Mouse (Mus musculus) stomach, embryonic 14.5 days (tissue): ENCODE measurements around the gene Slc48a1. TPM values are rescaled to one million over a fixed set of nuclear protein-coding genes. Genes with fewer than 3 reads are reported as not detected.

Source experiments
- ATAC-seq: fragments of 200-750 bp; cut with Nextera tagmentation; 2 replicates; pipeline ENCODE4 v1.8.0; 2017; ENCODE audit warnings: low read depth, moderate TSS enrichment; ENCODE audit not compliant: insufficient number of reproducible peaks, insufficient read depth, low FRiP score
- H3K27ac ChIP-seq: fragments of 300-500 bp; sonication (generic); 2 replicates; pipeline ENCODE4 v1.5.1; 2014; ENCODE audit warnings: mild to moderate bottlenecking, low read length, moderate library complexity, mixed read lengths
- H3K27me3 ChIP-seq: fragments of 300-500 bp; sonication (generic); 2 replicates; pipeline ENCODE4 v1.6.1; 2014; ENCODE audit warnings: low read length, control low read depth, mixed read lengths; ENCODE audit not compliant: control insufficient read depth, insufficient read depth
- H3K36me3 ChIP-seq: fragments of 300-500 bp; sonication (generic); 2 replicates; pipeline ENCODE4 v1.6.1; 2014; ENCODE audit warnings: mild to moderate bottlenecking, control low read depth, low read length, moderate library complexity, mixed read lengths; ENCODE audit not compliant: control insufficient read depth, insufficient read depth
- H3K4me1 ChIP-seq: fragments of 300-500 bp; sonication (generic); 2 replicates; pipeline ENCODE4 v1.6.1; 2014; ENCODE audit warnings: low read length, control low read depth, mixed read lengths; ENCODE audit not compliant: control insufficient read depth, insufficient read depth
- H3K4me2 ChIP-seq: fragments of 300-500 bp; sonication (generic); replicated peaks from 2 replicates; pipeline ENCODE4 v1.6.1; 2014; ENCODE audit warnings: low read depth, low read length, control low read depth
- H3K4me3 ChIP-seq: fragments of 300-500 bp; sonication (generic); 2 replicates; pipeline ENCODE4 v1.5.1; 2014; ENCODE audit warnings: low read depth, low read length, control low read depth
- H3K9ac ChIP-seq: fragments of 300-500 bp; sonication (generic); replicated peaks from 2 replicates; pipeline ENCODE4 v1.6.1; 2014; ENCODE audit warnings: low read depth, mild to moderate bottlenecking, control low read depth, low read length, moderate library complexity, mixed read lengths
- H3K9me3 ChIP-seq: fragments of 300-500 bp; sonication (generic); 2 replicates; pipeline ENCODE4 v1.6.1; 2016; ENCODE audit warnings: low read depth, low read length, control low read depth; ENCODE audit not compliant: control insufficient read depth
- WGBS: fragments of 180-500 bp; shearing (Covaris S2); extraction: QIAGEN DNeasy Blood & Tissue Kit; methylation state at CpG from one replicate; pipeline ENCODE4 v1.1.7; 2014; 5-methylcytosine and 5-hydroxymethylcytosine counted together
- polyA plus RNA-seq: library from polyadenylated mRNA; unstranded; fragments of >200 nt; fragmentation: Nextera tagmentation; extraction: Ambion mirVana; gene quantifications from 2 replicates; pipeline ENCODE4 v1.2.1, GENCODE M21; 2014

Slc48a1 gene
- polyA plus RNA-seq, 1 experiment from 2014 or later = 23.5 TPM

DNA sequence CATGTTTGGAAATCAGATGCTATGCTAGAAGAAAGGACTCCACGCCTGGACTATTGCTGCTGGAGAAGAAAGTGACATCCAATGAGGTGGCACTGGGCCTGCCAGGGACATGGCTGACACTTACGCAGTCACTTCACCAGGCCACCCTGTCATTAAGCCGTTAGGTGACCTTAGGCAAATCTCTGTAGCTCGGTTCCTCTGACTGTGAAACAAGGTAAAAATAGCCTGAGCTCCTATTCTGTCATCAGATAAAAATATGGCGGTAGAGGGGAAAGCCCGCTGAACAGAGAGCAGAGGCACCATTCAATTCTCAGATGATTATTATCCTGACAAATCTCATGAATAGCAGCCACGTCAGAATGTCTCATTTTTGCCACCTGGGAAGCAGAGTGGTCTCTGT is 36.2 kb upstream of the Slc48a1 start:
- Histone ChIP-seq H3K27me3 (no peaks in the 10 kb centered on the region), H3K36me3 (no peaks in the 10 kb centered on the region), H3K4me3 (no peak overlapping the region), H3K9ac (no peak overlapping the region), H3K4me1 (peaks cover 5% of the 10 kb centered on the region; the same call in 1 of the 2 replicates), H3K27ac (no peak overlapping the region), H3K9me3 (no peaks in the 10 kb centered on the region), H3K4me2 (no peak overlapping the region)
- 70% methylated on average over 7 of the region's 7 CpGs for WGBS
- no peak for ATAC-seq

GRCm38 (mm10) chr15:97742600-97742999 is 35.7 kb upstream of the Slc48a1 start:
- no peak overlapping the region for H3K9ac ChIP-seq
- H3K4me3 ChIP-seq = no peak overlapping the region
- H3K9me3 ChIP-seq = no peaks in the 10 kb centered on the region
- no peak overlapping the region for H3K27ac ChIP-seq
- H3K4me1 ChIP-seq = peaks cover 5% of the 10 kb centered on the region; the same call in 1 of the 2 replicates
- no peak for ATAC-seq
- 66% methylated on average over 4 of the region's 4 CpGs for WGBS
- H3K4me2 ChIP-seq = no peak overlapping the region
- H3K27me3 ChIP-seq = no peaks in the 10 kb centered on the region
- no peaks in the 10 kb centered on the region for H3K36me3 ChIP-seq

- no peaks in the 10 kb centered on the region for H3K9me3 ChIP-seq
- peaks cover 5% of the 10 kb centered on the region; the same call in 1 of the 2 replicates for H3K4me1 ChIP-seq
- H3K27me3 ChIP-seq = no peaks in the 10 kb centered on the region
- no peaks in the 10 kb centered on the region for H3K36me3 ChIP-seq
- no peak overlapping the region for H3K9ac ChIP-seq
- no peak overlapping the region for H3K27ac ChIP-seq
- 86% methylated on average over 5 of the region's 5 CpGs for WGBS
- no peak for ATAC-seq
- no peak overlapping the region for H3K4me2 ChIP-seq
- no peak overlapping the region for H3K4me3 ChIP-seq
Observed at GRCm38 (mm10) chr15:97743210-97743609, 35.1 kb upstream of the Slc48a1 start.

DNA sequence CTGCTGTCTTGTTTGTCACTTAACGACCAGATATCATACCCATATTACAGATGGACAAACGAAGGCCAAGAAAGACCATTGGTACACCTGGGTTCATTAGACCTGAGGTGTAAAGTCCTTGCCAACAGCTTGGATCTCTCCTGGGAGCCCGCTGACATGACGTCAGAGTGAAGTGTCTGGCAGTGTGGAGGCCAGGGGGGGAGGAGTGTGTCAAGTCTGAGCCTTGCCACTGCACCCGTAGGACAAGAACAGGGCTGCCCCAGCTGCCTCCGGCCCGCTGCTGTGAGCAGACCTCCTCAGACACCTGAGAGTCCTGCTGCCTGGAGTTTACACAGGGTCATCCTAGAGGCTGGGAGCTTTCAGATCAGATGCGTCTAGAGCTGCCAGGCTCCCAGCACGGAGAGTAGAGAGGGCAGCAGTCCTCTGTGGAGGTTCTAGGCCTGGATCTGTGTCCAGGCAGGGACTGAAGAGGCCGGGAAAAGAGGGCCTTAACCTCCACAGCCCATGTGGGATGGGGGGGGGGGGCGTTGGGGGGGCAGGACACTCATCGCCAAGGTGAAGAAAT is 34.3 kb upstream of the Slc48a1 start:
- H3K4me3 ChIP-seq = no peak overlapping the region
- peaks cover 5% of the 10 kb centered on the region; the same call in 1 of the 2 replicates for H3K4me1 ChIP-seq
- H3K9ac ChIP-seq = no peak overlapping the region
- no peaks in the 10 kb centered on the region for H3K9me3 ChIP-seq
- H3K27me3 ChIP-seq = no peaks in the 10 kb centered on the region
- H3K36me3 ChIP-seq = no peaks in the 10 kb centered on the region
- 67% methylated on average over 11 of the region's 12 CpGs for WGBS
- H3K4me2 ChIP-seq = no peak overlapping the region
- H3K27ac ChIP-seq = no peak overlapping the region
- ATAC-seq = no peak

DNA sequence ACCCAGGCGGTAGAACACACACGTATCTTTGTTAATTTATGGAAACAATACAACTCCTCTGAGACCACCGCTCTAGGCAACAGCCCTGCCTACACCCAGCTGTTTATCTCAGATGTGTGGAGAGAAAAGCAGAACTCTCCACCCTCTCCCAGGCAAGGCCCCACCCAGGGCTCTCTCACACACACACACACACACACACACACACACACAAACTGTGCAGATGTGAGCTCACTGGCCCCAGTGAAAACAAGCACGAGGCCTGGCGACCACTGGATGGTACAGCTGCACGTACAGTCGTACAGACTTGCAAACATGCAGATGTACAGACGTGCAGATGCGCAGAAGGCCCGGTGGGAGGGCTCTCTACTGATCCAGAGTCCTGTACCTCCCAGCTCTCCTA is 33.4 kb upstream of the Slc48a1 start:
- no peak overlapping the region for H3K27ac ChIP-seq
- H3K9me3 ChIP-seq = no peaks in the 10 kb centered on the region
- no peaks in the 10 kb centered on the region for H3K27me3 ChIP-seq
- WGBS = 61% methylated on average over 10 of the region's 10 CpGs
- no peak overlapping the region for H3K9ac ChIP-seq
- no peak for ATAC-seq
- H3K4me3 ChIP-seq = no peak overlapping the region
- H3K36me3 ChIP-seq = no peaks in the 10 kb centered on the region
- H3K4me1 ChIP-seq = peaks cover 5% of the 10 kb centered on the region; the same call in 1 of the 2 replicates
- H3K4me2 ChIP-seq = no peak overlapping the region

DNA sequence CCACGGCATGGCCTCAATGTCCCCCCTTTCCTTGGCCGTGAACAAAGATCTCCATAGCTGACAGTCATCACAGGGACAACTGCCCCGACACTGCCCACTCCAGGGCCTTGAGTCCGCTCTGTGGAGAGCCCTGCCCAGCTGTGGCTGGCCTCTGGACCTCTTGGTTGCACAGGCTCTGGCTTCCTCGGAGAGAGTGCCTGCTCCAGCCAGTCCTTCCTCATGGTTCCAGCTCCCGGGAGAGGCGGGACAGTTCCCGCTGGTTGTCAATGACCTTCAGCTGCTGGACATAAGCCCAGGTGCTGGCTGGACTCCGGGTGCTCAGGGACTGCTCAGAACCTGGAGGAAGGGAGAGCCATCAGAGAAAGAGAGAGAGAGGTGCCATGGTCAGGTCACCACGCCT is 33.0 kb upstream of the Slc48a1 start:
- no peak for ATAC-seq
- H3K9ac ChIP-seq = no peak overlapping the region
- no peak overlapping the region for H3K4me3 ChIP-seq
- no peak overlapping the region for H3K27ac ChIP-seq
- H3K4me1 ChIP-seq = peaks cover 8% of the 10 kb centered on the region
- no peak overlapping the region for H3K4me2 ChIP-seq
- H3K27me3 ChIP-seq = no peaks in the 10 kb centered on the region
- no peaks in the 10 kb centered on the region for H3K36me3 ChIP-seq
- WGBS = 57% methylated on average over 10 of the region's 10 CpGs
- no peaks in the 10 kb centered on the region for H3K9me3 ChIP-seq

GRCm38 (mm10) chr15:97746278-97746677 is 32.0 kb upstream of the Slc48a1 start:
- 90% methylated on average over 10 of the region's 10 CpGs for WGBS
- no peaks in the 10 kb centered on the region for H3K36me3 ChIP-seq
- no peak overlapping the region for H3K9ac ChIP-seq
- no peak overlapping the region for H3K4me2 ChIP-seq
- no peak for ATAC-seq
- H3K27me3 ChIP-seq = no peaks in the 10 kb centered on the region
- no peaks in the 10 kb centered on the region for H3K9me3 ChIP-seq
- H3K4me1 ChIP-seq = peaks cover 15% of the 10 kb centered on the region
- no peak overlapping the region for H3K4me3 ChIP-seq
- H3K27ac ChIP-seq = no peak overlapping the region

DNA sequence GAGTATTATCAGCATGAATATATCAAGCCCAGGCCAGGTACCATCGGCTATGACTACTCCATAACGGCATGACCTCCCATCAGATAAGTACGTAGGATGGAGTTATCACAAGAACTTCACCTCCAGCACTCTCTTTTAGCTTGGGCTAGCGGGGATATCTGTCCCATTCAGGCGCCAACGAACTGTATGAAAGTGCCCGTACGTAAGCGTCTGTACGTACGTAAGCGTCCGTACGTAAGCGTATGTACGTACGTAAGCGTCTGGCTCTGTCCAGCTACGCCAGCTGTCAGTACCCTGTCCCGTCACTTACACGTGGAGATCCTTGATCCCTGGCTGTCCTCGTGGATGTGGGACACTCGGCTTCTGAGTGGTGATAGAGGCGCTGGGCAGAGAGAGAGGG is 31.6 kb upstream of the Slc48a1 start:
- no peak for ATAC-seq
- H3K4me2 ChIP-seq = no peak overlapping the region

GRCm38 (mm10) chr15:97747486-97747885 is 30.8 kb upstream of the Slc48a1 start:
- no peak for ATAC-seq
- WGBS = 85% methylated on average over 4 of the region's 4 CpGs
- Histone ChIP-seq H3K27ac (no peak overlapping the region), H3K4me2 (no peak overlapping the region), H3K36me3 (no peaks in the 10 kb centered on the region), H3K4me3 (no peak overlapping the region), H3K9ac (no peak overlapping the region), H3K9me3 (no peaks in the 10 kb centered on the region), H3K27me3 (no peaks in the 10 kb centered on the region), H3K4me1 (peaks cover 15% of the 10 kb centered on the region)

More for the DNA sequence above, 31.6 kb upstream of the Slc48a1 start:
- no peaks in the 10 kb centered on the region for H3K9me3 ChIP-seq
- no peak overlapping the region for H3K27ac ChIP-seq
- H3K4me1 ChIP-seq = peaks cover 15% of the 10 kb centered on the region
- WGBS = 94% methylated on average over 24 of the region's 24 CpGs
- H3K4me3 ChIP-seq = no peak overlapping the region
- H3K27me3 ChIP-seq = no peaks in the 10 kb centered on the region
- no peak overlapping the region for H3K9ac ChIP-seq
- H3K36me3 ChIP-seq = no peaks in the 10 kb centered on the region
